Mouse (Mus musculus): ENCODE results near the gene Olfr424. TPM values are rescaled to one million over a fixed set of nuclear protein-coding genes. Genes with fewer than 3 reads are reported as not detected.

Gene Olfr424
- not detected in 2 replicates for total RNA-seq (2015)
- total RNA-seq (2017) = not detected in 2 replicates

DNA sequence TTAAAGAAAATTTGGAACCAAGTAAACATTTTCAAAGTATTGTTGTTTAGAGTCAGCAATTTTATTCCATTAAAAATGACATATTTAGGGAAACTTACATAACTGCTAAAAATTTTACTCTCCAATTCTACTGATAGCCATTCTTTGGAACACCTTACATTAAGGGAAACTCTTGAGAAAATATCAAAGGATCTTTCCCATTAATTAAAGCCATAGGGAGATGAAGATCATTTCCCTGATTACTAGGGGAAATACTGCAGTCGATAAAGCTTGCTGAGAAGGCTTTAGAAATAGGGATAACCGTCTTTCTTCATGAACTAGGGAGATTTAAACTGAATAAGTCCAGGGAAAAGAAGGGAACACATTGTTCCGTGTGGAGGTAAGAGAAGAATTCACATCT lies at the start of gene Olfr424:
TSS of gene Olfr424 (plus strand) at position 301 of the 400 bp plus-strand sequence.
- ATAC-seq (replicated peaks; ENCODE audit: poor library complexity) = no peak

DNA sequence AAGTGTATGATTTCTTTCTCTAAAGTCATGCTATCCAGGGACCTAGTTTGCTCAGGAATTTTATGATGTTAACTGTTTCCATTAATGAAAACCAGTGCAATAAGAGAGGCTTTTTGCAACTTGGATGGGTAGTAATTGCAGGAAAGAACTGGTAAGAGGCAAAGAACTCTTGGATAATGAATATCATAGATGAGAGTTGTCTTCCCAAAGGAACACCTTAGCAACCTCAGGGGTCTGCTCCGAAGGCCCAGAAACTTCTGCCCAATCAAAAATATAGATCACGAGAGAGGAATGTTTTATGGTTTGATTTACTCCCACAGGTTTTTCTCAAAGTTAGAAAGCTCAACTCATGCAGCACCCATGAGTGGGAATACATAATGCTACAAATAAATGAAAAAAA lies 47.3 kb upstream of the Olfr424 start, which contains the start of gene Olfr429:
TSS of gene Olfr429 (plus strand) at position 301 of the 400 bp plus-strand sequence.
- ATAC-seq (replicated peaks; ENCODE audit: poor library complexity) = no peak

DNA sequence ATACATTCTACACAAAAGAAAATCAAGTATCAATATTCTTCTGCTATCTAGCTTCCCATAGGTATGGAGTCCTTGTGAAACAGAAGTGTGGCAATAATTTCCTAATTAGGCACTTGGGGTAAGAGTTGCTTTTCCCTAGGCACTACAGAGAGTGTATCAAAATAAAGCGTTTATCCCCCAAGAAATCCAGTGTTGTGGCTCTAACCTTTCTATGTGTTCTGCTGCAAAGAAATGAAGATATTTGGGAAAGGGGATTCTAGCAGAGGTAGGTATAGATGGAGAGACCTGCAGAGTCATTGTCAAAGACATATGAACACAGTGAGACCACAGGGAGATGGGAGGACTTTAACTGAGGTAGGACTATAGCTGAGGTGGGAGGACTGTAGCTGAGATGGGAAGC lies 34.7 kb upstream of the Olfr424 start, which contains the start of gene Olfr427:
TSS of gene Olfr427 (plus strand) at position 301 of the 400 bp plus-strand sequence.
- no peak; the same call in 1 of the 2 replicates for ATAC-seq (replicated peaks; ENCODE audit: poor library complexity)

DNA sequence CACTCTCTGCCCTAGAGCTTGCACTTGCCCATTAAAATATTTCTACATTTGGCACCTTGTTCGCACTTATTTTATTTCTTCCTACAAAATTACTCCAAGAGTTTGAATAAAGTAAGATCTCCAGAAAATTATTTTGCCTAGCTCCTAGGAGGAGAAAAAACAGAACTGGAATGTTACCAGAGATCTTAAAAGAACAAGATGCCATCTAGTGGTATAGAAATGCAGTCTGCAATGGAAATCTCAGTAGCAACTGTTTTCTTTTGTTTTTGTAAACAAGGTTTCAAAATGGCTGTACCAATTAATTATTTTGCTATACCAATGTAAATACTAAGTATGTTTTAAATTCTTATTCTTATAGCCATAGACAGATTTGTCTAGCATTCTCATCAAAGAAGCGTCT lies 27.6 kb upstream of the Olfr424 start:
- peak; percentile 68 for ATAC-seq (replicated peaks; ENCODE audit: poor library complexity)

DNA sequence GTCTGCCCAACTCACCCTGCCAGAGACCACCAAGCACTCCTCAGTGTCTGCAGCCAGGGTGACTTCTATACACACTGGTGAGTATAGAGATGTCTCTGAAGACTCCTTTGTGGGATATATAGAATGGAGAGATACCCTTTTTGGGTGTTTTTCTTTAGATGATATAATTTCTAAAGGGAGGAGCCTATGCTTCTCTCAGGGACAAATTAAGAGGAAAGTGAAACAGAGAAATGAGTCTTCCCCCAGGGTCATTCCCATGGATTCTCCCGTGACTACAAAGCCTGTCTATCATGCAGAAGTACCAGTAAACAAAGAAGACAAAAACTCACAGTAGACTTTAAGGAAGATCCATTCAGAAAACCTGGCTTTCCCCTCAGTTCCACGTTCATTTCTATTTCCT lies 10.3 kb upstream of the Olfr424 start, which contains the start of gene Olfr231:
TSS of gene Olfr231 (minus strand) at position 101 of the 400 bp plus-strand sequence.
- no peak for ATAC-seq (replicated peaks; ENCODE audit: poor library complexity)

DNA sequence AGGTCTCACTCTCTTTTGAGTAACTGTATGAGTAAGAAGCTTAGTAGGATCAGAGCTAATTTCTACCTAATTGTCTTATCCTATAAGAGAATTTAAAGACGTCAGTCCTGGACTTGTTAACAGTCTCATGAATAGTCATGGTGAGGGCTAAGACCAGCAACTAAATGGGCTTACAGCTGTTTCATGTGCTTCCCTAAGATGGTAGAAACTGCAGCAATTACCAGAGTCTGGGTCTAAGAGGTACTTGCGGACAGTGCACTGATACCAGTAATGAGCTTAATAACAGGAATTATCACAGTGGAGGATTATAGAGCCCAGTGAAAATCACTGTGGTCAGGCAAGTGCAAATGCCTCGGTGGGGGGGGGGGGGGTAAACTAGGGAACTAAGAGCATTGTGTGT lies 682 bp downstream of the Olfr424 start:
- ATAC-seq (replicated peaks; ENCODE audit: poor library complexity) = no peak

DNA sequence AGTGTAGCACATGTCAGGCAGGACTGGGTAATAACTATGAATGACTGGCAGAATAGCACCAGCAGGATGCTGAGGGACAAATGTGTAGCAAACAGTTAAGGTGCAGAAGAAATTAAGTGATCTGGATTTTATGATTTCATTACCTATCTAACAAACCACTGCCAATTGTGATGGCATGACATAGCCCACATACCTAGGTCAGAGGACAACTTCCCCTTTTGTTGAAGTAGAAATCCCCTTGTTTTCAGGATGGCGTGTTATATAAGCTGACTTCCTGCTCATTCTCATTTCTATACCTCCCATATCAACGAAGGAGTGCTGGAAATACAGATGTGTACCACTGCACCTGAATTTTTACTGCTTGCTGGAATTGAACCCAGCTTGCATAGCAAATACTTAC lies 10.1 kb downstream of the Olfr424 start:
- ATAC-seq (replicated peaks; ENCODE audit: poor library complexity) = peak; percentile 29; the same call in 1 of the 2 replicates

DNA sequence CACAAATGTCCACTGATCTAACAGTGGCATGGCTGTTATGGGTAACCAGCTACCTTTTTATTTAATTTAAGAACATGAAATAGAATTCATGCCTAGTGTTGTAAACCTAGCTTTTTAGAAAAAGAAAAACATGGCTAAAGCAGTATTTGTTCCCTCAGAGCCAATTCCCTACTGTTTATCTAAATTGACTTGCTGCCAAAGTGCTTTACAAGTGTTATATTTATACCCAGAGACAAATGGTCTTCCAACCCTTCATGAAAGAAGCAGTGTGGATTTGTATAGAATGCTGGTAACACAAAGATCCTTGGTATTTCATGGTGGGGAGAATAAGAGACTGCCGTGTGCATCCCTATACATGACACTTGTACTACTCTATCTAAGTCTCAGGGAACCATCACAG lies 15.4 kb downstream of the Olfr424 start:
- no peak for ATAC-seq (replicated peaks; ENCODE audit: poor library complexity)

DNA sequence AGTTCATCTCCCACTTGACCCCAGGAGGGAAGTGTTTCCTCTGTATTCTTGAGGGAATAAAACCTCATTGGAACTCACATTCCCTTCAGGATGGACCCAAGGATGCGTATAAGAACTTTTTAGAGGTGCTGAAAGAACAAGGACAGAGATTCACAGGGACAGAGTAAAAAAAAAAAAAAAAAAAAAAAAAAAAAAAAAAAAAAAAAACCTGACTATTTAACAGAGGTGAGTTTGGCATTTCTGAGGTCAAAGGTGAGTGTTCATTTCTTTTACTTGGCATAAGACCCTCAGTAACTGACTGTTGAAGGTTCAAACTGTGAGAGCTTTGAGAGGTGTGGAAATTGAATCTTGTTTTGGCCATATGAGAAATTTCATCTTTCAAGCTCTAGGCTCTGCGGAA lies 18.0 kb downstream of the Olfr424 start:
- no peak for ATAC-seq (replicated peaks; ENCODE audit: poor library complexity)

DNA sequence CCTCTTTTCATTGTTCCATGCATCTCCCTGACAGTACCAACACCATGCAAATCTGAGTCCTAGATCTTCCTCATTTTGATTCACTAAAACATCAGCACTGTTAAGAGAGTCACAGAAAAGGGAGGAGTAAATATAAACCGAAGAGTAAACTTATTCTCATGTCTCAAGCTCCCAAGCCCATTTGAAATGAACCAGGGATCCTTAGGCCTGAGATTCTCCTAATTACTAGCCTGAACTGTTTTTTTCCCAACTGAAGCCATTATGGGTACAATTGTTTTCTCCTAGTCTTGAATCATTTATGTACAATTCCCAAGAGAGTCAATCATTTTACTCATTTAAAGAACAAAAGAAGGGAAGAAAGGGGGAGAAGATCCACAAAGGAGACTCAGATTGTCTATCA lies 24.0 kb downstream of the Olfr424 start, which contains the start of gene Olfr420:
TSS of gene Olfr420 (plus strand) at position 301 of the 400 bp plus-strand sequence.
- no peak for ATAC-seq (replicated peaks; ENCODE audit: poor library complexity)

DNA sequence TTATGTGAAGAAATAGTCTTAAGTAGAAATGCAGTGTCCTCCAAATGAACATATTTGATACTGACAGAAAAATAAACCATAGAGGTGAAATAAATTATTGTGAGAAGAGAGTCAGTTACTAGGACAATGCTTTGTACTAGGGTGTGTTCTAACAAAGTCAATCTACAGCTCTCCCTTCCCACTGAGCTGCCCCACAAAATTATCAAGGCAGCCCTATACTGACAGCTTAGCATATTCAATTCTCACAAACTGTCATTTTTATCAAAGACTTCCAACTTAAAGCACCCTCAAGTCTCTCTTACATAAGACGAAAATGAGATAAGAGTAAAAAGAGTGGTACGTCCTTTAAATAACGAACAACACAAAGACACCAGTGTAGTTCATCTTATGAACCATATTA lies 26.3 kb downstream of the Olfr424 start:
- ATAC-seq (replicated peaks; ENCODE audit: poor library complexity) = peak; percentile 37; the same call in 1 of the 2 replicates

DNA sequence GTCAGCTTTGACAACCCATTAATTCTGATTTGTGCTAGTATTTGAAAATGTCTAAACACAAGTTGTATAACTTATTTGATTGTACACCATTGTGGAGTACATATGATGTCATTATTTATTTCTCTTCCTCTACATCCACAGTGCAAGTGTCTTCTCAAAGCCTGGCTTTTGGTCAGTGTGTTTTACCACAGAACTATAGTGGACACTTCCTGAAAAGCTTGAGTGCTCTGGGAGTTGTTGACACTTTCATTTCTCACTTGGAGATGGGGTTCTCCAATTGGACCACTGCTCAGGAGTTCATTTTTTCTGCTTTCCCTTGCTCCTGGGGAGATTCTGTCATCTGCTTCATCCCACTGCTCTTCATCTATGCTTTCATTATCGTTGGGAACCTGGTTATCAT lies 27.2 kb downstream of the Olfr424 start:
- peak; percentile 35 for ATAC-seq (replicated peaks; ENCODE audit: poor library complexity)

DNA sequence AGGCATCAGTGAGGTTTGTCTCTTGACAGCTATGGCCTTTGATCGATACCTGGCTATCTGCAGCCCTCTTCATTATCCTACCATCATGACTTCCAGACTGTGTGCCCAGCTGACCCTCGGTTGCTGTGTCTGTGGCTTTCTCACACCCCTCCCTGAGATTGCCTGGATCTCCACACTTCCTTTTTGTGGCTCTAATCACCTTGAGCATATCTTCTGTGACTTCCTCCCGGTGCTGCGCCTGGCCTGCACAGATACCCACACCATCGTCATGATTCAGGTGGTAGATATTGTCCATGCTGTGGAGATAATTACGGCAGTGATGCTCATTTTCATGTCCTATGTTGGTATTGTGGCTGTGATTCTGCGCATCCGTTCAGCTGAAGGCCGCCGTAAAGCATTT lies 27.8 kb downstream of the Olfr424 start:
- ATAC-seq (replicated peaks; ENCODE audit: poor library complexity) = peak; percentile 93

DNA sequence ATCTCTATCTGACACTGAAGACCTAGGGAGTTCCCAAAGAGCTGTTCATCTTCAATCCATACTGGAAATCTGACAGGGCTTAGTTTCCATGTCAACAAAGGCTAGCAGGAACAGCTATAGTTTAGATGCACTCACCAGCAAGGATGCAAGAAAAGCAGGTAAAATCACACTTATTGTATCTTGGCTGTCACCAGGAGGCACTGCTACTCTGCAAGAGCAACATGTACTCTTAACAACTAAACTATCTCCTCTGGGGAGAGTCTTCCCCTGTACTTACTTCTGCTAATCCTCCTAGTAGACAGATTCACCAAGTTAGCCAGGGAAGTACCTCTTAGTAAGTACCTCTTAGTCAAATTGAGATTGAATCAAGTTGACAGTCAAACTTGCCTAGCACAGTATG lies 37.7 kb downstream of the Olfr424 start:
- peak; percentile 29; the same call in 1 of the 2 replicates for ATAC-seq (replicated peaks; ENCODE audit: poor library complexity)

DNA sequence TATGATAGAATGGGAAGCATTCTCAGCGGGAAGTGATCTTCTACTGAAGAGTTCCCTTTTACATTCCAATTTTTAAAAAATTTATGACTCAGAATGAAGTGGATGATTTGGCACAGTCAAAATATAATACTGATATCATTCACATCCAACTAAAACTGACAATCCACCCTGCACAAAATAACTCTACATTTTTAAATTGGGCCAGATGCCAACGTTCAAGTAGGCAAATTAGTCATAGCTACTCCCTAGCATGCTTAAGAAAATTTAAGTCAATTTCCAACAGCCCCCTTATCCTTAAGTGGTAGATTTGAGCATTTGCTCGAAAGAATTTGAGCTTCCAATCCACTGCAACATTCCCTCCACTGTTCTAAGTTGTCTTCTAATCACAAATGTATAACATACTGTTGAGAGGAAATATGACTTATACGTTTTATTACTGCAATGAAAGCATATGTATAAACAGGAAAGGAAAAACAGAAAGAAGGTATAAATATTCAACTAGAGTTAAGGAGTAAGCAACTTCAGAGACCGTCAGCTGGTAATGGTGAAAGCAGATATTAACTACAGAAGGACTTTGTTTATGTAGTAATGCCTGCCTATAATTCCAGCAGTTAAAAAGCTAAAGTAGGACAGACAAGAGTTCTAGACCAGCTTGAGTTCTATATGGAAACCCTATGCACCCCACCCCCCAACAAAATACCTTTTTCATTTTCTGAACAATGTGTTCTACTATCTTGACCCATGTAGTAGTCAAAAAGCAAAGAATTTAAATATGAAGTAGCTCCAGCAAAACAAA lies 39.6 kb downstream of the Olfr424 start:
- no peak for ATAC-seq (replicated peaks; ENCODE audit: poor library complexity)

DNA sequence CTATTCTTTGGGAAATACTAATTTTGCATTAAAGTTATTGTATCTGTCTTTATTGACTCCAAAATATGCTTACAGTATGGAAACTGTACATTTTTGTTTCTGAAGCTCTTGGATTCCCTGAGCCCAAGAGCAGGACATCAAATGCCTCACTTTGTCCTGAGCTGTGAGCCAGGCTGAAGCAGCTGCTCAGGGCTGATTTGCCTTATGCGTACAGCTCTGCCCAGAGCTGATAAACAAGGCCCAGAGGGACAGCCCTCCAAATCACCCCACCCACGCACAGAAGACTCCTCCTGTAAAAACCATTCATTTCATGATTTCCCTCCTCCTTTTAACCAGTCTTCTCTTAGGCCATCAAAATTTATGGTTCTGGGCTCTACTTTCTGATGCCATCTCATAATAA lies 40.2 kb downstream of the Olfr424 start:
- peak; percentile 91 for ATAC-seq (replicated peaks; ENCODE audit: poor library complexity)

DNA sequence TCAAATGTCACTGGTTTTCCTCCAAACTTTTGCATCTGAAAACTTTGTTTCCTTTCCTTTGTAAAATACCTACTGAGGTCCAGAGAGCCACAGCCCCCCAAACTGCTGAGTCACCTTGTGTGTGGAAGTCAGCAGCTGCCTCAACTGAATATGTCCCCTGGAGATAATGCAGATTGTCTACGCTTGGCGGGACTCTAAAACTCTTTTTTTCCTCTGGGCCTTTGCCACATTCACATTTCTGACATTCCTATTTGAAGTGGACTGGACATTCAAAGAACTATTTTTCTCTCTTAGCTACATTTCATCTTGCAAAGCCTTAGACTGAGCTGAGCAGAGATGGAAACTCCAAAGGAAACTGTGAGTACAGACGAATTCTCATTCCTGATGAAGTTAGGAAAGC lies 41.3 kb downstream of the Olfr424 start, which contains the start of gene Spta1:
TSS of gene Spta1 (plus strand) at position 172 of the 400 bp plus-strand sequence.
- ATAC-seq (replicated peaks; ENCODE audit: poor library complexity) = peak; percentile 83

Other genes starting within 250 kb of the Olfr424 start
- gene Ifi211, start 218.5 kb upstream of the Olfr424 start, total RNA-seq (2015) = 6.8 and 13.6 TPM in 2 replicates
- 13.6 and 14.5 TPM in 2 replicates for gene Ifi211, start 218.5 kb upstream of the Olfr424 start, total RNA-seq (2017)
- 112 and 113 TPM in 2 replicates for gene Mndal, start 189.0 kb upstream of the Olfr424 start, total RNA-seq (2015)
- gene Mndal, start 189.0 kb upstream of the Olfr424 start, total RNA-seq (2017) = 70.3 and 92.9 TPM in 2 replicates
- 59.5 and 87.9 TPM in 2 replicates for gene Ifi203, start 188.8 kb upstream of the Olfr424 start, total RNA-seq (2015)
- gene Ifi203, start 188.8 kb upstream of the Olfr424 start, total RNA-seq (2017) = 29.0 and 43.0 TPM in 2 replicates
- gene Ifi202b, start 148.8 kb upstream of the Olfr424 start, total RNA-seq (2015) = not detected in 2 replicates
- gene Ifi202b, start 148.8 kb upstream of the Olfr424 start, total RNA-seq (2017) = not detected in 2 replicates
- 5.5 and 7.7 TPM in 2 replicates for gene Ifi205, start 99.7 kb upstream of the Olfr424 start, total RNA-seq (2015)
- 1.8 and 6.5 TPM in 2 replicates for gene Ifi205, start 99.7 kb upstream of the Olfr424 start, total RNA-seq (2017)
- 0.27 TPM in 1 of 2 replicates, not detected in the other for gene Olfr433, start 90.8 kb upstream of the Olfr424 start, total RNA-seq (2015)
- gene Olfr433, start 90.8 kb upstream of the Olfr424 start, total RNA-seq (2017) = 0.12 and 0.17 TPM in 2 replicates
- not detected in 2 replicates for gene Olfr432, start 82.3 kb upstream of the Olfr424 start, total RNA-seq (2015)
- under 0.01 TPM in 1 of 2 replicates, not detected in the other for gene Olfr432, start 82.3 kb upstream of the Olfr424 start, total RNA-seq (2017)
- gene Olfr430, start 64.9 kb upstream of the Olfr424 start, total RNA-seq (2015) = not detected in 2 replicates
- gene Olfr430, start 64.9 kb upstream of the Olfr424 start, total RNA-seq (2017) = not detected in 2 replicates
- not detected in 2 replicates for gene Olfr429, start 47.2 kb upstream of the Olfr424 start, total RNA-seq (2015)
- gene Olfr429, start 47.2 kb upstream of the Olfr424 start, total RNA-seq (2017) = not detected in 2 replicates
- gene Olfr427, start 34.6 kb upstream of the Olfr424 start, total RNA-seq (2015) = not detected in 2 replicates
- gene Olfr427, start 34.6 kb upstream of the Olfr424 start, total RNA-seq (2017) = not detected in 2 replicates
- gene Olfr231, start 10.4 kb upstream of the Olfr424 start, total RNA-seq (2015) = not detected in 2 replicates
- not detected in 2 replicates for gene Olfr231, start 10.4 kb upstream of the Olfr424 start, total RNA-seq (2017)
- not detected in 2 replicates for gene Olfr420, start 24.1 kb downstream of the Olfr424 start, total RNA-seq (2015)
- not detected in 2 replicates for gene Olfr420, start 24.1 kb downstream of the Olfr424 start, total RNA-seq (2017)
- 1.3 and 4.1 TPM in 2 replicates for gene Spta1, start 41.3 kb downstream of the Olfr424 start, total RNA-seq (2015)
- 5.9 and 9.9 TPM in 2 replicates for gene Spta1, start 41.3 kb downstream of the Olfr424 start, total RNA-seq (2017)
- gene Olfr419, start 120.5 kb downstream of the Olfr424 start, total RNA-seq (2015) = not detected in 2 replicates
- gene Olfr419, start 120.5 kb downstream of the Olfr424 start, total RNA-seq (2017) = not detected in 2 replicates
- not detected in 2 replicates for gene Mptx1, start 199.0 kb downstream of the Olfr424 start, total RNA-seq (2015)
- not detected in 2 replicates for gene Mptx1, start 199.0 kb downstream of the Olfr424 start, total RNA-seq (2017)
- gene Olfr417, start 233.6 kb downstream of the Olfr424 start, total RNA-seq (2015) = 0.42 and 2.4 TPM in 2 replicates
- 0.44 and 0.67 TPM in 2 replicates for gene Olfr417, start 233.6 kb downstream of the Olfr424 start, total RNA-seq (2017)

Data from megakaryocyte progenitor cell, adult 5-6 weeks (primary cell).